Mouse (Mus musculus): ENCODE measurements around the gene Map10. TPM values are rescaled to one million over a fixed set of nuclear protein-coding genes. Genes with fewer than 3 reads are reported as not detected.

The Map10 gene
- polyA plus RNA-seq, 1 experiment = 2.8 TPM

GRCm38 (mm10) chr8:125686221-125686865 is 16.7 kb downstream of the Map10 start:
- H3K4me1 ChIP-seq (ENCODE audit: control insufficient read depth, insufficient read depth, low read length) = no peaks in the 10 kb centered on the region
- TF ChIP-seq POLR2A (IDR thresholded peaks at IDR 0.05; ENCODE audit: low read depth, low read length) = no peak
- H3K4me3 ChIP-seq (ENCODE audit: insufficient read depth, low read length) = no peak overlapping the region
- no peak overlapping the region for H3K27ac ChIP-seq (ENCODE audit: insufficient read depth, low read length)

- Histone ChIP-seq H3K4me1 (ENCODE audit: control insufficient read depth, insufficient read depth, low read length) (no peaks in the 10 kb centered on the region), H3K27ac (ENCODE audit: insufficient read depth, low read length) (no peak overlapping the region), H3K4me3 (ENCODE audit: insufficient read depth, low read length) (no peak overlapping the region)
- TF ChIP-seq CTCF (IDR thresholded peaks at IDR 0.05; ENCODE audit: borderline replicate concordance, insufficient read depth, low read length) (no peak), POLR2A (IDR thresholded peaks at IDR 0.05; ENCODE audit: low read depth, low read length) (no peak)
Observed at GRCm38 (mm10) chr8:125690166-125690915, 20.7 kb downstream of the Map10 start.

GRCm38 (mm10) chr8:125690961-125691360 is 21.3 kb downstream of the Map10 start:
- no peak overlapping the region for H3K27ac ChIP-seq (ENCODE audit: insufficient read depth, low read length)
- TF ChIP-seq CTCF (IDR thresholded peaks at IDR 0.05; ENCODE audit: borderline replicate concordance, insufficient read depth, low read length) = no peak
- no peak for TF ChIP-seq POLR2A (IDR thresholded peaks at IDR 0.05; ENCODE audit: low read depth, low read length)
- H3K4me3 ChIP-seq (ENCODE audit: insufficient read depth, low read length) = no peak overlapping the region
- no peaks in the 10 kb centered on the region for H3K4me1 ChIP-seq (ENCODE audit: control insufficient read depth, insufficient read depth, low read length)

- TF ChIP-seq CTCF (IDR thresholded peaks at IDR 0.05; ENCODE audit: borderline replicate concordance, insufficient read depth, low read length) = no peak
- TF ChIP-seq POLR2A (IDR thresholded peaks at IDR 0.05; ENCODE audit: low read depth, low read length) = no peak
- no peak overlapping the region for H3K27ac ChIP-seq (ENCODE audit: insufficient read depth, low read length)
Observed at GRCm38 (mm10) chr8:125692447-125692846, 22.8 kb downstream of the Map10 start.

GRCm38 (mm10) chr8:125693197-125693596 is 23.6 kb downstream of the Map10 start:
- Histone ChIP-seq H3K27ac (ENCODE audit: insufficient read depth, low read length) (no peak overlapping the region), H3K4me1 (ENCODE audit: control insufficient read depth, insufficient read depth, low read length) (no peaks in the 10 kb centered on the region), H3K4me3 (ENCODE audit: insufficient read depth, low read length) (no peak overlapping the region)
- TF ChIP-seq CTCF (IDR thresholded peaks at IDR 0.05; ENCODE audit: borderline replicate concordance, insufficient read depth, low read length) = no peak
- TF ChIP-seq POLR2A (IDR thresholded peaks at IDR 0.05; ENCODE audit: low read depth, low read length) = no peak

More at GRCm38 (mm10) chr8:125692447-125692846, 22.8 kb downstream of the Map10 start:
- Histone ChIP-seq H3K4me1 (ENCODE audit: control insufficient read depth, insufficient read depth, low read length) (no peaks in the 10 kb centered on the region), H3K4me3 (ENCODE audit: insufficient read depth, low read length) (no peak overlapping the region)

- no peak overlapping the region for H3K4me3 ChIP-seq (ENCODE audit: insufficient read depth, low read length)
- TF ChIP-seq POLR2A (IDR thresholded peaks at IDR 0.05; ENCODE audit: low read depth, low read length) (no peak), CTCF (IDR thresholded peaks at IDR 0.05; ENCODE audit: borderline replicate concordance, insufficient read depth, low read length) (no peak)
- no peak overlapping the region for H3K27ac ChIP-seq (ENCODE audit: insufficient read depth, low read length)
- no peaks in the 10 kb centered on the region for H3K4me1 ChIP-seq (ENCODE audit: control insufficient read depth, insufficient read depth, low read length)
Observed at GRCm38 (mm10) chr8:125695951-125696350, 26.3 kb downstream of the Map10 start.

- no peak overlapping the region for H3K27ac ChIP-seq (ENCODE audit: insufficient read depth, low read length)
- no peaks in the 10 kb centered on the region for H3K4me1 ChIP-seq (ENCODE audit: control insufficient read depth, insufficient read depth, low read length)
- TF ChIP-seq POLR2A (IDR thresholded peaks at IDR 0.05; ENCODE audit: low read depth, low read length) = no peak
- no peak for TF ChIP-seq CTCF (IDR thresholded peaks at IDR 0.05; ENCODE audit: borderline replicate concordance, insufficient read depth, low read length)
- no peak overlapping the region for H3K4me3 ChIP-seq (ENCODE audit: insufficient read depth, low read length)
Observed at GRCm38 (mm10) chr8:125699391-125700025, 29.9 kb downstream of the Map10 start.

- TF ChIP-seq CTCF (IDR thresholded peaks at IDR 0.05; ENCODE audit: borderline replicate concordance, insufficient read depth, low read length) = no peak
- Histone ChIP-seq H3K4me3 (ENCODE audit: insufficient read depth, low read length) (no peak overlapping the region), H3K27ac (ENCODE audit: insufficient read depth, low read length) (no peak overlapping the region), H3K4me1 (ENCODE audit: control insufficient read depth, insufficient read depth, low read length) (no peaks in the 10 kb centered on the region)
Observed at GRCm38 (mm10) chr8:125700407-125700806, 30.8 kb downstream of the Map10 start.

- Histone ChIP-seq H3K27ac (ENCODE audit: insufficient read depth, low read length) (no peak overlapping the region), H3K4me1 (ENCODE audit: control insufficient read depth, insufficient read depth, low read length) (no peaks in the 10 kb centered on the region), H3K4me3 (ENCODE audit: insufficient read depth, low read length) (no peak overlapping the region)
- TF ChIP-seq POLR2A (IDR thresholded peaks at IDR 0.05; ENCODE audit: low read depth, low read length) (no peak), CTCF (IDR thresholded peaks at IDR 0.05; ENCODE audit: borderline replicate concordance, insufficient read depth, low read length) (no peak)
Observed at GRCm38 (mm10) chr8:125702868-125703473, 33.4 kb downstream of the Map10 start.

Measured in embryonic fibroblast, embryonic 13.5 days (primary cell).